Mouse (Mus musculus) liver, embryonic 13.5 days (tissue): ENCODE results near the gene Spns3. TPM values are rescaled to one million over a fixed set of nuclear protein-coding genes. Genes with fewer than 3 reads are reported as not detected.

Source experiments
- ATAC-seq: fragments of 200-750 bp; cut with Nextera tagmentation; 2 replicates; pipeline ENCODE4 v1.8.0; 2017; ENCODE audit warnings: low read depth, mild to moderate bottlenecking, moderate number of reproducible peaks, moderate library complexity
- DNase-seq: peaks from one replicate; pipeline ENCODE4 v3.0.0; 2022
- H3K27ac ChIP-seq: fragments of 300-500 bp; sonication (generic); 2 replicates; pipeline ENCODE4 v1.5.1; 2015; ENCODE audit warnings: moderate library complexity, mild to moderate bottlenecking, inconsistent platforms
- H3K27me3 ChIP-seq: fragments of 300-500 bp; sonication (generic); 2 replicates; pipeline ENCODE4 v1.6.1; 2015; ENCODE audit warnings: mild to moderate bottlenecking, inconsistent platforms
- H3K36me3 ChIP-seq: fragments of 300-500 bp; sonication (generic); 2 replicates; pipeline ENCODE4 v1.6.1; 2015; ENCODE audit warnings: mild to moderate bottlenecking, inconsistent platforms
- H3K4me1 ChIP-seq: fragments of 300-500 bp; sonication (generic); replicated peaks from 2 replicates; pipeline ENCODE4 v1.6.1; 2015; ENCODE audit warnings: inconsistent platforms
- H3K4me2 ChIP-seq: fragments of 300-500 bp; sonication (generic); 2 replicates; pipeline ENCODE4 v1.6.1; 2015; ENCODE audit warnings: inconsistent platforms, mild to moderate bottlenecking, moderate library complexity
- H3K4me3 ChIP-seq: fragments of 300-500 bp; sonication (generic); replicated peaks from 2 replicates; pipeline ENCODE4 v1.5.1; 2015; ENCODE audit warnings: mild to moderate bottlenecking, inconsistent platforms
- H3K9ac ChIP-seq: fragments of 300-500 bp; sonication (generic); 2 replicates; pipeline ENCODE4 v1.6.1; 2015; ENCODE audit warnings: mild to moderate bottlenecking, inconsistent platforms
- H3K9me3 ChIP-seq: fragments of 300-500 bp; sonication (generic); replicated peaks from 2 replicates; pipeline ENCODE4 v1.6.1; 2016; ENCODE audit warnings: inconsistent platforms
- WGBS: fragments of 180-500 bp; shearing (Covaris S2); methylation state at CpG from one replicate; pipeline ENCODE4 v1.1.7; 2015; ENCODE audit not compliant: insufficient replicate concordance; 5-methylcytosine and 5-hydroxymethylcytosine counted together
- polyA plus RNA-seq: library from polyadenylated mRNA; unstranded; fragments of >200 nt; fragmentation: Nextera tagmentation; extraction: Ambion mirVana; gene quantifications from 2 replicates; pipeline ENCODE4 v1.2.1, GENCODE M21; 2015

Spns3 gene
- 1.5 and 2.0 TPM in 2 replicates for polyA plus RNA-seq

GRCm38 (mm10) chr11:72550134-72550988 is at the start of gene Spns3:
TSS of gene Spns3 (minus strand) at chr11:72550506.
- Histone ChIP-seq H3K27ac (peak within 1 kb of the TSS; percentile 13), H3K9ac (no peak within 1 kb of the TSS), H3K9me3 (no peaks in the 10 kb centered on the region), H3K36me3 (no peaks in the 10 kb centered on the region), H3K4me1 (peaks cover 34% of the 10 kb centered on the region), H3K4me3 (peak within 1 kb of the TSS; percentile 18; the same call in 1 of the 2 replicates), H3K4me2 (peak within 1 kb of the TSS; percentile 33), H3K27me3 (no peaks in the 10 kb centered on the region)
- WGBS = 13% methylated on average over 8 of the region's 8 CpGs
- DNase-seq (peak; percentile 28), ATAC-seq (peak; percentile 68)

GRCm38 (mm10) chr11:72597780-72598179 is 47.5 kb upstream of the Spns3 start:
- no peaks in the 10 kb centered on the region for H3K9me3 ChIP-seq
- H3K4me1 ChIP-seq = peaks cover 9% of the 10 kb centered on the region
- no peaks in the 10 kb centered on the region for H3K36me3 ChIP-seq
- DNase-seq (no peak), ATAC-seq (no peak)
- WGBS = 73% methylated on average over 4 of the region's 4 CpGs
- H3K4me3 ChIP-seq = no peak overlapping the region
- H3K9ac ChIP-seq = no peak overlapping the region
- no peaks in the 10 kb centered on the region for H3K27me3 ChIP-seq
- no peak overlapping the region for H3K4me2 ChIP-seq
- no peak overlapping the region for H3K27ac ChIP-seq

DNA sequence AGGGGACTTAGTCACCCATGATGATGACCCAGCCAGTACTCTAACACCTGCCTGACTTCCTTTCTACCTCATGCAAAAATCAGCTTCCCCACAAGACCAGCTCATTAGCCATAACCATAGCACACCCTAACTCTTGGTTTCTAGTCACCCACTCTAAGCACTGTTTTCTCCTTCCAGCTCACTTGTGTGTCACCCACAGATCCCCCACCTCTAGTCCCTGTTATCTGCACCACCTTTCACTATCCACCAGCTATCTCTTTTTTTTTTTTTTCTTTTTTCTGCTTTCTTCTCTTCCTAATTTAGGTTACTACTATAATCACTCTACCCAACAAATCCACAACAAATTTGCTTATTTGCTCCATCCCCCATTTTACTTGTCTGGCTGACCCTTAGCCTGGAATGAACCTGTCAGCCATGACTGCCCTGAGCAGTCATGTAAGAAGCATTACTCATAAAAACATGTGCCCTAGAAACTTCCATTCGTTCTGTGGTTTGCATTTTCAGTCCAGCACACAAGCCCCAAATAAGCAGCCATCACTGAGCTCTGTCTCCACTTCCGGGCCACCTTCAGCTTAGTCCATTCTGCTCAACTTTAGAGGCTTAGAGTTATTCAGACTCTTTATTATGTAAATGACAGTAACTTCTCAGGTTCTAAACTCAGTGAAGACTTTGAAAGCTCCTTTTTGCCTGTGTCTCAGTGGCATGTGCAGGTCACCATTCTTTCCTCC is 44.9 kb upstream of the Spns3 start:
- H3K4me3 ChIP-seq = no peak overlapping the region
- no peak overlapping the region for H3K27ac ChIP-seq
- no peaks in the 10 kb centered on the region for H3K27me3 ChIP-seq
- DNase-seq (no peak), ATAC-seq (no peak)
- H3K9ac ChIP-seq = no peak overlapping the region
- no peaks in the 10 kb centered on the region for H3K9me3 ChIP-seq
- H3K36me3 ChIP-seq = no peaks in the 10 kb centered on the region
- no peak overlapping the region for H3K4me2 ChIP-seq
- WGBS = 59% methylated on average over 2 of the region's 2 CpGs
- peaks cover 1% of the 10 kb centered on the region for H3K4me1 ChIP-seq

GRCm38 (mm10) chr11:72587537-72588233 is 37.4 kb upstream of the Spns3 start:
- H3K4me1 ChIP-seq = peaks cover 15% of the 10 kb centered on the region
- no peak for DNase-seq
- no peak overlapping the region for H3K9ac ChIP-seq
- H3K4me3 ChIP-seq = no peak overlapping the region
- no peak overlapping the region for H3K4me2 ChIP-seq
- H3K36me3 ChIP-seq = no peaks in the 10 kb centered on the region
- no peak overlapping the region for H3K27ac ChIP-seq
- no peak for ATAC-seq
- 19% methylated on average over 7 of the region's 7 CpGs for WGBS
- H3K27me3 ChIP-seq = no peaks in the 10 kb centered on the region
- no peaks in the 10 kb centered on the region for H3K9me3 ChIP-seq

- Histone ChIP-seq H3K9ac (no peak overlapping the region), H3K4me2 (no peak overlapping the region), H3K27me3 (no peaks in the 10 kb centered on the region), H3K4me3 (no peak overlapping the region), H3K9me3 (no peaks in the 10 kb centered on the region), H3K4me1 (peaks cover 18% of the 10 kb centered on the region), H3K36me3 (no peaks in the 10 kb centered on the region), H3K27ac (no peak overlapping the region)
- DNase-seq (no peak), ATAC-seq (0 out of 2 replicates have a peak, but pooled peaks have one; percentile 45)
- WGBS = 55% methylated on average over 3 of the region's 3 CpGs
Measured at GRCm38 (mm10) chr11:72586570-72586969, 36.3 kb upstream of the Spns3 start.

DNA sequence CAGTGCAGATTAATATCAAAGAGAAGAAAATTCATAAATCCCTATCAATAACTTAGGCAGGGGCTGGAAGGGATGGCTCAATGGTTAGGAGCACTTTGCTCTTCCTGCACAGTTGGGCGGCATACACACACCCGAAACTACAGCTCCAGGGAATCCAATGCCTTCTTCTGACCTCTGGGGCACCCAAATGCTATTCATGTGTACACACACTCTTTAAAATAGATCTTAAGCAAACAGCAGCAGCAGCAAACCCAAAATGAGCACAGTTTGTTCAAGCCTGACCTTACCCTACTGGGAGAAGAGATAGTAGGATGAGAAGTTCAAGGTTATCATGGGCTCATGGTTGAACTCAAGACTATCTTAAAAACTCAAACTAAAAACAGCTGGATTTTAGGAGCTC is 32.8 kb upstream of the Spns3 start:
- WGBS = 74% methylated on average over 2 of the region's 2 CpGs
- peak; percentile 41; the same call in 1 of the 2 replicates for ATAC-seq
- DNase-seq = no peak
- Histone ChIP-seq H3K4me1 (peaks cover 21% of the 10 kb centered on the region), H3K27ac (no peak overlapping the region), H3K4me3 (no peak overlapping the region), H3K27me3 (peaks cover under 1% of the 10 kb centered on the region; the same call in 1 of the 2 replicates), H3K4me2 (no peak overlapping the region), H3K36me3 (no peaks in the 10 kb centered on the region), H3K9me3 (no peaks in the 10 kb centered on the region), H3K9ac (no peak overlapping the region)

- 74% methylated on average over 3 of the region's 3 CpGs for WGBS
Measured at GRCm38 (mm10) chr11:72582448-72582705, 32.1 kb upstream of the Spns3 start.

DNA sequence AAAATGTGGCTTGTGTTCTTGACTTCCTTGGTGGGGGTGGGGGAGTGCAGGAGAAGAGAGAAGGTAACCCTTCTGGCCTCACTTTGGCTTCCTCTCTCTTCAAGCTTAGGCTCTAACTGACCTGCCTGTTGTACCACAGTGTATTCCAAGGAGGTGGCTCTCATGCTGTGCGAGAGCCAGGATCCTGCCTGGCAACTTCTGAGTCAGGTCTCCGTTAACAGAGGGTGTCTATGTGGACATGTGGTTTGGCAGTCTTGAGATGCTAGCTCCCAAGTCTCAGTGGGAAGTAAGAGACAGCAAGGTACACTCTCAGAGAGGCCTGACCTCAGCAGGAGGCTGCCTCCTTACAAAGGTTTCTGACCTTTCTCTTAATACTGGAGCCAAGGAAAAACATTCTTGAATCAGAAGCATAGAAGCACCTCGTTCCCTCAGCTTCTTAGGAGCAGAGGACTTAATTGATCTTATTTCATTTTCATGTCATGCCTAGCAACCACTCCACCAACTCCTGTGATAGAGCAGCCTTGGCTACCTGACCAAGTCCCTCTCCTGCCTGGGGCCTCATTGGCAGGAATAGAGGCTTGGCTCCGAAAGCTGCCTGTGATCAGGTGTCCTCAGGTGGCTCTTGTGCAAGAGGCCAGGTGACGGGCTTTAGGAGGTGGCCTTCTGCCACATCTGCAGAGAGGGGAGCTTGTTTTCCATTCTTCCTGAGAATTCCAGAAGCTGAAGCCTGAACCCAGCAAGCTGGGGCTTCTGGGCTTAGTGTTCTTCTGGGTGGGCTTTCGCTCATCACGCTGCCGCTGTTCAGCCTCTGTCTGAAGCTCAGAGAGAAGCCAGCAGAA is 31.5 kb upstream of the Spns3 start:
- Histone ChIP-seq H3K9me3 (no peaks in the 10 kb centered on the region), H3K4me2 (no peak overlapping the region), H3K9ac (no peak overlapping the region), H3K27ac (no peak overlapping the region), H3K27me3 (peaks cover 9% of the 10 kb centered on the region), H3K4me1 (peaks cover 22% of the 10 kb centered on the region), H3K36me3 (no peaks in the 10 kb centered on the region), H3K4me3 (no peak overlapping the region)
- 76% methylated on average over 8 of the region's 8 CpGs for WGBS
- ATAC-seq (no peak), DNase-seq (no peak)

More at GRCm38 (mm10) chr11:72582448-72582705, 32.1 kb upstream of the Spns3 start:
- Histone ChIP-seq H3K4me1 (peaks cover 23% of the 10 kb centered on the region), H3K9me3 (no peaks in the 10 kb centered on the region), H3K27ac (no peak overlapping the region), H3K4me2 (no peak overlapping the region), H3K36me3 (no peaks in the 10 kb centered on the region), H3K4me3 (no peak overlapping the region), H3K9ac (no peak overlapping the region), H3K27me3 (peaks cover 7% of the 10 kb centered on the region)
- no peak for ATAC-seq
- no peak for DNase-seq

DNA sequence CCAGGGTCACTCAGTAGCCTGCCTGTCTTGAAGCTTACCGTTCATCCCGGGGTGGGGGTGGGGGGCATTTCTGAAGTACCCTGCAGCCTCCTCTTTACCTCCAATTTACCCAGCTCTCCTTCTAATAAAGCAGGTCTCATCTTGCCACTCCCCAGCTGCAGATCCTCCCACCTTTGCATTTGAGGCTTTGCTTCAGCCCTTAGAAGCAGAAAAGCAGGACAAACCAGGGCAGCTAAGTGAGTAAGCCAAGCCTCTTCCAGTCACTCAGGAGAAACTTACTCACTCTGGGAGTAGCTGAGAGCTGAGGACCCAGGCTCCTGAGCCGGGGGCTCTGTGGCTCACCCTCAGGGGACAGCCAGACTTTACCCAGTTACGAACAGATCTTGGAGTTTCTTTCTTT is 28.2 kb upstream of the Spns3 start:
- H3K9ac ChIP-seq = no peak overlapping the region
- H3K27me3 ChIP-seq = peaks cover 17% of the 10 kb centered on the region
- DNase-seq (no peak), ATAC-seq (no peak)
- WGBS = 66% methylated on average over 4 of the region's 4 CpGs
- H3K4me1 ChIP-seq = peaks cover 25% of the 10 kb centered on the region
- H3K9me3 ChIP-seq = no peaks in the 10 kb centered on the region
- H3K4me3 ChIP-seq = no peak overlapping the region
- no peak overlapping the region for H3K27ac ChIP-seq
- H3K36me3 ChIP-seq = no peaks in the 10 kb centered on the region
- no peak overlapping the region for H3K4me2 ChIP-seq

- no peak for DNase-seq
- Histone ChIP-seq H3K9me3 (no peaks in the 10 kb centered on the region), H3K36me3 (no peaks in the 10 kb centered on the region), H3K4me1 (peaks cover 23% of the 10 kb centered on the region), H3K4me3 (peak overlapping the region; percentile 43), H3K27me3 (peaks cover 17% of the 10 kb centered on the region), H3K27ac (no peak overlapping the region), H3K9ac (0 out of 2 replicates have a peak overlapping the region, but pooled peaks have one; percentile 29), H3K4me2 (peak overlapping the region; percentile 65)
- ATAC-seq = no peak
- 5% methylated on average over 24 of the region's 24 CpGs for WGBS
Measured at GRCm38 (mm10) chr11:72576466-72577351, 26.4 kb upstream of the Spns3 start.
